Mouse (Mus musculus) hindbrain, embryonic 13.5 days (tissue): Measurements from ENCODE around the gene Fgf8. TPM values are rescaled to one million over a fixed set of nuclear protein-coding genes. Genes with fewer than 3 reads are reported as not detected.
A peak's percentile ranks its signal among the peaks of the same experiment; 100 is the strongest.

Experiments used
- ATAC-seq: fragments of 200-750 bp; cut with Nextera tagmentation; 2 replicates; pipeline ENCODE4 v1.8.0; 2017; ENCODE audit warnings: moderate TSS enrichment; ENCODE audit not compliant: low FRiP score
- H3K27ac ChIP-seq: fragments of 300-500 bp; sonication (generic); 2 replicates; pipeline ENCODE4 v1.5.1; 2015; ENCODE audit warnings: inconsistent platforms, mild to moderate bottlenecking, moderate library complexity
- H3K27me3 ChIP-seq: fragments of 300-500 bp; sonication (generic); 2 replicates; pipeline ENCODE4 v1.6.1; 2015; ENCODE audit warnings: mild to moderate bottlenecking, inconsistent platforms
- H3K36me3 ChIP-seq: fragments of 300-500 bp; sonication (generic); 2 replicates; pipeline ENCODE4 v1.6.1; 2015; ENCODE audit warnings: mild to moderate bottlenecking, inconsistent platforms
- H3K4me1 ChIP-seq: fragments of 300-500 bp; sonication (generic); replicated peaks from 2 replicates; pipeline ENCODE4 v1.6.1; 2015; ENCODE audit warnings: inconsistent platforms
- H3K4me2 ChIP-seq: fragments of 300-500 bp; sonication (generic); 2 replicates; pipeline ENCODE4 v1.6.1; 2015; ENCODE audit warnings: inconsistent platforms, mild to moderate bottlenecking, moderate library complexity
- H3K4me3 ChIP-seq: fragments of 300-500 bp; sonication (generic); 2 replicates; pipeline ENCODE4 v1.5.1; 2015; ENCODE audit warnings: mild to moderate bottlenecking, inconsistent platforms
- H3K9ac ChIP-seq: fragments of 300-500 bp; sonication (generic); 2 replicates; pipeline ENCODE4 v1.6.1; 2015; ENCODE audit warnings: mild to moderate bottlenecking, inconsistent platforms
- H3K9me3 ChIP-seq: fragments of 300-500 bp; sonication (generic); 2 replicates; pipeline ENCODE4 v1.6.1; 2016; ENCODE audit warnings: inconsistent platforms
- WGBS: fragments of 180-500 bp; shearing (Covaris S2); methylation state at CpG from one replicate; pipeline ENCODE4 v1.1.7; 2015; 5-methylcytosine and 5-hydroxymethylcytosine counted together
- polyA plus RNA-seq: library from polyadenylated mRNA; unstranded; fragments of >200 nt; fragmentation: Nextera tagmentation; extraction: Ambion mirVana; gene quantifications from 2 replicates; pipeline ENCODE4 v1.2.1, GENCODE M21; 2015

Gene Fgf8
- polyA plus RNA-seq, 1 experiment from 2014 or later: 0.95 TPM

- no peaks in the 10 kb centered on the region for H3K9me3 ChIP-seq
- H3K9ac ChIP-seq: no peak overlapping the region
- no peaks in the 10 kb centered on the region for H3K36me3 ChIP-seq
- no peak overlapping the region for H3K27ac ChIP-seq
- no peak overlapping the region; the same call in 1 of the 2 replicates for H3K4me2 ChIP-seq
- no peak for ATAC-seq
- H3K27me3 ChIP-seq: peaks cover 100% of the 10 kb centered on the region
- WGBS: 56% methylated on average over 1 of the region's 1 CpGs
- peaks cover 21% of the 10 kb centered on the region for H3K4me1 ChIP-seq
- H3K4me3 ChIP-seq: no peak overlapping the region
These were observed 6.5 kb downstream of the Fgf8 start for GRCm38 (mm10) chr19:45736241-45736640.

- no peak overlapping the region for H3K27ac ChIP-seq
- ATAC-seq: no peak
- WGBS: 27% methylated on average over 7 of the region's 7 CpGs
These were observed 8.0 kb downstream of the Fgf8 start for GRCm38 (mm10) chr19:45734762-45735161.

GRCm38 (mm10) chr19:45734191-45734590 lies 8.5 kb downstream of the Fgf8 start:
- H3K27ac ChIP-seq: no peak overlapping the region
- ATAC-seq: no peak
- H3K4me3 ChIP-seq: no peak overlapping the region
- no peaks in the 10 kb centered on the region for H3K36me3 ChIP-seq
- WGBS: 57% methylated on average over 5 of the region's 5 CpGs
- no peak overlapping the region for H3K9ac ChIP-seq
- H3K9me3 ChIP-seq: no peaks in the 10 kb centered on the region
- H3K4me1 ChIP-seq: peaks cover 22% of the 10 kb centered on the region
- H3K4me2 ChIP-seq: no peak overlapping the region
- H3K27me3 ChIP-seq: peaks cover 96% of the 10 kb centered on the region

More at GRCm38 (mm10) chr19:45734762-45735161, 8.0 kb downstream of the Fgf8 start:
- Histone ChIP-seq H3K4me3 (no peak overlapping the region), H3K9me3 (no peaks in the 10 kb centered on the region), H3K36me3 (no peaks in the 10 kb centered on the region), H3K9ac (no peak overlapping the region), H3K27me3 (peaks cover 100% of the 10 kb centered on the region), H3K4me2 (no peak overlapping the region), H3K4me1 (peaks cover 22% of the 10 kb centered on the region)

DNA sequence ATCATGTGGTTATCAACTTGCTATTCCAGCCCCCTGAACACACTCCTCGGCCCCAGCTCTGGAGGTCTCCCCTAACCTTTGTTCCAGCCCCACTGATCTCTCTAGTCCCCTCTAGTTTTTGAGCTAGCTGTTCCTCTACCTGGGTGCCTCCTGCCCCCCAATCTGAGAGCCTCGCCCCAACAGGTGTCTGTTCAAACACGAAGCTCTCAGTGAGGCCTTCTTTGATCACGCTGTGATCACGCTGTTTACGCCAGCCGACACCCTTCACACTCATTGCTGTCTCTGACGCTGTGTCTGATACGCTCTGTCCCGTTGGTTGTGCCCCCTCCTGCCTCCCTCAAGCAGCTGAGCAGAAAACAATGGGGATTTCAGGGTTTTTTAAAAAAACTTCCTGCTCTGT lies 9.2 kb downstream of the Fgf8 start:
- H3K9ac ChIP-seq: no peak overlapping the region
- no peak overlapping the region for H3K4me3 ChIP-seq
- whole genome bisulfite sequencing: 5% methylated on average over 10 of the region's 10 CpGs
- ATAC-seq: no peak
- H3K27ac ChIP-seq: no peak overlapping the region
- peaks cover 95% of the 10 kb centered on the region for H3K27me3 ChIP-seq
- no peaks in the 10 kb centered on the region for H3K36me3 ChIP-seq
- no peak overlapping the region for H3K4me2 ChIP-seq
- H3K4me1 ChIP-seq: peaks cover 22% of the 10 kb centered on the region
- H3K9me3 ChIP-seq: no peaks in the 10 kb centered on the region

- Histone ChIP-seq H3K9me3 (no peaks in the 10 kb centered on the region), H3K9ac (no peak overlapping the region), H3K4me1 (peaks cover 11% of the 10 kb centered on the region), H3K36me3 (no peaks in the 10 kb centered on the region), H3K4me2 (no peak overlapping the region), H3K4me3 (no peak overlapping the region), H3K27ac (no peak overlapping the region), H3K27me3 (peaks cover 94% of the 10 kb centered on the region)
- no peak for ATAC-seq
- WGBS: 84% methylated on average over 7 of the region's 7 CpGs
These were observed 11.1 kb downstream of the Fgf8 start for GRCm38 (mm10) chr19:45731658-45732057.

DNA sequence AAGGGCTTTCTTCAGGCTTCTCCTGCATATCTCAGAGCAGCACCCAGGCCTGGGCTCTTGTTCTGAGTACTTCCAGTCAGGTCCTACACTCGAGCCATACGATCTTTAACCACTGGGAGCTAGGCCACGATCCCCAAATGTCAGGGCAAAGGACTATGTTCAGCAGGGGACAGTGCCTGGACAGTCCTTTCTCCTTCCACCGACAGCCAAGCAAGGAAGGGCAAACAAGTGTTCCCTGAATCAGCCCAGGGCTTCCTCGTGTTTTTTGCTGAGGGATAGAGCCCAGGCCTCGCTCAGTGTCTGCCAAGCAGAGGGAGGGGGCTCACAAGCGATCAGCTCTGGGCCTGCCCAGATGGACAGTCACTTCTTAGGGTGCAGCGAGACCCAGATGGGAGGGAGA lies 12.7 kb downstream of the Fgf8 start:
- no peak overlapping the region for H3K9ac ChIP-seq
- no peak overlapping the region for H3K27ac ChIP-seq
- H3K36me3 ChIP-seq: no peaks in the 10 kb centered on the region
- H3K9me3 ChIP-seq: no peaks in the 10 kb centered on the region
- no peak for ATAC-seq
- no peak overlapping the region for H3K4me2 ChIP-seq
- 69% methylated on average over 8 of the region's 8 CpGs for WGBS
- H3K4me3 ChIP-seq: no peak overlapping the region
- H3K4me1 ChIP-seq: peaks cover 6% of the 10 kb centered on the region; the same call in 1 of the 2 replicates
- H3K27me3 ChIP-seq: peaks cover 94% of the 10 kb centered on the region

GRCm38 (mm10) chr19:45727231-45727630 lies 15.5 kb downstream of the Fgf8 start:
- Histone ChIP-seq H3K27me3 (peaks cover 93% of the 10 kb centered on the region), H3K36me3 (no peaks in the 10 kb centered on the region), H3K9ac (no peak overlapping the region), H3K4me2 (no peak overlapping the region), H3K4me1 (peaks cover 3% of the 10 kb centered on the region; the same call in 1 of the 2 replicates), H3K4me3 (no peak overlapping the region), H3K9me3 (no peaks in the 10 kb centered on the region), H3K27ac (no peak overlapping the region)
- no peak for ATAC-seq
- WGBS: 68% methylated on average over 10 of the region's 10 CpGs

GRCm38 (mm10) chr19:45725677-45726277 lies 16.9 kb downstream of the Fgf8 start:
- Histone ChIP-seq H3K4me3 (no peak overlapping the region), H3K27me3 (peaks cover 92% of the 10 kb centered on the region), H3K4me1 (peaks cover 3% of the 10 kb centered on the region; the same call in 1 of the 2 replicates), H3K27ac (no peak overlapping the region), H3K36me3 (no peaks in the 10 kb centered on the region), H3K9ac (no peak overlapping the region), H3K4me2 (no peak overlapping the region), H3K9me3 (no peaks in the 10 kb centered on the region)
- WGBS: 39% methylated on average over 14 of the region's 14 CpGs
- no peak for ATAC-seq

DNA sequence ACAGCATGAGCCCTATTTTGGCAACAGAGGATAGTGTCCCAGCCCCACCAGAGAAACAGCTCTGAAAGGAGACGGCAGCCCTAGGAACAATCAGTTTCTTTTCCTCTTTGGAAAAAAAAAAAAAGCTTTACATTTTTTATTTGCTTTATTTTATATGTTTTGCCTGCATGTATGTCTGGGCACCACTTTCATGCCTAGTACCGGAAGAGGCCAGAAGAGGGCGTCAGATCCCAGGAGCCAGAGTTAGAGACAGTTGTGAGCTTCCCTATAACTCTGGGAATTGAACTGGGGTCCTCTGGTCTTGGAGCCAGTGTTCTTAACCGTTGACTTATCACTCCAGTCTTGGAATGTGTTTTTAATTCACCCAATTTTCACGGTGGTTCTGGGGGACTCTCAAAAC lies 20.5 kb downstream of the Fgf8 start:
- Histone ChIP-seq H3K27me3 (peaks cover 89% of the 10 kb centered on the region), H3K36me3 (no peaks in the 10 kb centered on the region), H3K4me3 (no peak overlapping the region), H3K4me2 (no peak overlapping the region), H3K9me3 (no peaks in the 10 kb centered on the region), H3K4me1 (peaks cover 14% of the 10 kb centered on the region), H3K27ac (no peak overlapping the region), H3K9ac (no peak overlapping the region)
- 74% methylated on average over 5 of the region's 5 CpGs for WGBS
- ATAC-seq: no peak

- peak overlapping the region; percentile 27; the same call in 1 of the 2 replicates for H3K4me3 ChIP-seq
- 60% methylated on average over 3 of the region's 3 CpGs for WGBS
- peaks cover 25% of the 10 kb centered on the region for H3K4me1 ChIP-seq
- H3K36me3 ChIP-seq: no peaks in the 10 kb centered on the region
- ATAC-seq: 0 out of 2 replicates have a peak, but pooled peaks have one; percentile 22
- no peaks in the 10 kb centered on the region for H3K9me3 ChIP-seq
- H3K27me3 ChIP-seq: peaks cover 86% of the 10 kb centered on the region
- peak overlapping the region; percentile 45 for H3K4me2 ChIP-seq
- peak overlapping the region; percentile 59 for H3K9ac ChIP-seq
- H3K27ac ChIP-seq: peak overlapping the region; percentile 79
These were observed 24.4 kb downstream of the Fgf8 start for GRCm38 (mm10) chr19:45718286-45718685.

DNA sequence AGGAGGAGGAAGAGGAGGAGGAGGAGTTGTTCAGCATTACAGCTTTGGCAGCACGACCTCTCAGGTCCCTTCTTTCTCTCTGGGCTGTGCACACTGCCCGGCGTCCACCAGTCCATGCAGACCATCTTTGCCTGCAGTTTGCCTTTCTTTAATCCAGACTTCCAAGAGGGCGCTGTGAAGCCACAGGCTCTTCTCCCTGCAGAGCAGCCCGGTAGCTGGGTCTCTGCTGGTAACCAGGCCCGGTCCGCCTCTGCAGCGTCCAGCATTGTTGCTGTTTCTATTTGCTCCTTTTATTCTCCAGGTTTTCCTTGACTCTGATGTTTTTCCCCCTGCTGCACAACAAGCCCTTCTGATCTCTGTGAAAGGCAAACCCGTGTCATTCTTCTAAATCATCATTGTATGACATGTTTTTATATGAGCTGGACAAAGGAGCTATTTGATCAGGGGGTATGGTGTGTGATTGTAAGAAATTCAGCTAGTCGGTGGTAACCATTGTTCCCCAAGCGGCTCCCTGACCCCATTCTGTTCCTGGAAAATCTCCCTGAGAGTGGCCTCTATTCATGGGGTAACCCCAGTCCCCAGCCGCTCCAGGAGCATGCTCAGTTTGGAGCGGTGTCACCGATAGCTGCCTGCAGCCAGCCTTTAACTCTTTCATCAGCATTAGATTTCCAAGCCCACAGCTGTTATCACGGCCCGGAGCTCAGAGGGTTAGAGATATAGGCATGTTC lies 25.1 kb downstream of the Fgf8 start:
- H3K9me3 ChIP-seq: no peaks in the 10 kb centered on the region
- peaks cover 84% of the 10 kb centered on the region for H3K27me3 ChIP-seq
- no peaks in the 10 kb centered on the region for H3K36me3 ChIP-seq
- H3K9ac ChIP-seq: peak overlapping the region; percentile 59
- peaks cover 25% of the 10 kb centered on the region for H3K4me1 ChIP-seq
- ATAC-seq: peak; percentile 95
- peak overlapping the region; percentile 27 for H3K4me3 ChIP-seq
- peak overlapping the region; percentile 45 for H3K4me2 ChIP-seq
- H3K27ac ChIP-seq: peak overlapping the region; percentile 79
- 3% methylated on average over 16 of the region's 16 CpGs for WGBS

- Histone ChIP-seq H3K9ac (no peak overlapping the region), H3K4me2 (no peak overlapping the region), H3K27me3 (peaks cover 55% of the 10 kb centered on the region), H3K36me3 (no peaks in the 10 kb centered on the region), H3K27ac (no peak overlapping the region), H3K4me3 (no peak overlapping the region), H3K9me3 (no peaks in the 10 kb centered on the region), H3K4me1 (no peaks in the 10 kb centered on the region; the same call in 1 of the 2 replicates)
- WGBS: 74% methylated on average over 3 of the region's 3 CpGs
- ATAC-seq: no peak
These were observed 34.0 kb downstream of the Fgf8 start for GRCm38 (mm10) chr19:45708704-45709103.

GRCm38 (mm10) chr19:45696281-45696600 lies 46.5 kb downstream of the Fgf8 start:
- Histone ChIP-seq H3K4me2 (no peak overlapping the region), H3K27ac (no peak overlapping the region), H3K9ac (no peak overlapping the region), H3K27me3 (peaks cover 34% of the 10 kb centered on the region), H3K4me1 (peaks cover 4% of the 10 kb centered on the region; the same call in 1 of the 2 replicates), H3K36me3 (no peaks in the 10 kb centered on the region), H3K9me3 (no peaks in the 10 kb centered on the region), H3K4me3 (no peak overlapping the region)
- WGBS: 54% methylated on average over 6 of the region's 6 CpGs
- no peak for ATAC-seq
